Mouse (Mus musculus): ENCODE results near the gene Col11a2. TPM values are rescaled to one million over a fixed set of nuclear protein-coding genes. Genes with fewer than 3 reads are reported as not detected.

The Col11a2 gene
- polyA plus RNA-seq, 1 experiment from 2014 or later = 1.6 TPM

DNA sequence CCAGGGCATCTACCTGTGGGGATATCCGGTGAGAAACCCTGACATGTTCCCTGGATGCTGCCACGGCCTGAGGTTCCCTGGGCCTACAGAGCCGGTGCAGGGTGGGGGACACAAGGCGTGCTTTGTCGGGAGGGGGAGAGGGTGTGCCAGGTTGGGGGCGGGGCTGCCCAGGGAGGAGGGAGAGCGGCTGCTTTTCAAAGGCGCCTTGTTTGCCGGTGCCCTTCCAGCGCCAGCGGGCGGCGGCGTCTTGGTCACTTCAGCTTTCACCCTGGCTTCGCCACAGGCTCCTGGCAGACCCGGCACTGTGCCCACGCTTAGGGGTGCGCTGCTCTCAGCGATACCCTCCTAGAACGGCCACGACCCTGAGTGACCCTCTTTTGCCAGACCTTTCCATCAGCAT lies 797 bp upstream of the Col11a2 start:
- H3K4me2 ChIP-seq (ENCODE audit: low read length) = peak overlapping the region; percentile 51
- no peaks in the 10 kb centered on the region for H3K9me3 ChIP-seq (replicated peaks; ENCODE audit: low read length)
- TF ChIP-seq CTCF (IDR thresholded peaks at IDR 0.05; ENCODE audit: low read depth) = no peak
- H3K27me3 ChIP-seq (ENCODE audit: insufficient read depth, low read length) = 0 out of 2 replicates have a peak, but pooled peaks cover 4% of the 10 kb centered on the region
- 16% methylated on average over 17 of the region's 21 CpGs for WGBS
- H3K4me3 ChIP-seq (replicated peaks; ENCODE audit: low read depth, low read length) = 0 out of 2 replicates have a peak overlapping the region, but pooled peaks have one; percentile 1
- H3K9ac ChIP-seq (ENCODE audit: low read depth, low read length) = no peak overlapping the region
- peaks cover 14% of the 10 kb centered on the region for H3K4me1 ChIP-seq (replicated peaks; ENCODE audit: insufficient read depth, low read length)
- ATAC-seq (replicated peaks; ENCODE audit: low FRiP score, low read depth) = no peak
- DNase-seq (ENCODE audit: low spot score) = no peak
- H3K36me3 ChIP-seq (ENCODE audit: insufficient read depth, low read length) = peaks cover 32% of the 10 kb centered on the region
- no peak overlapping the region for H3K27ac ChIP-seq

DNA sequence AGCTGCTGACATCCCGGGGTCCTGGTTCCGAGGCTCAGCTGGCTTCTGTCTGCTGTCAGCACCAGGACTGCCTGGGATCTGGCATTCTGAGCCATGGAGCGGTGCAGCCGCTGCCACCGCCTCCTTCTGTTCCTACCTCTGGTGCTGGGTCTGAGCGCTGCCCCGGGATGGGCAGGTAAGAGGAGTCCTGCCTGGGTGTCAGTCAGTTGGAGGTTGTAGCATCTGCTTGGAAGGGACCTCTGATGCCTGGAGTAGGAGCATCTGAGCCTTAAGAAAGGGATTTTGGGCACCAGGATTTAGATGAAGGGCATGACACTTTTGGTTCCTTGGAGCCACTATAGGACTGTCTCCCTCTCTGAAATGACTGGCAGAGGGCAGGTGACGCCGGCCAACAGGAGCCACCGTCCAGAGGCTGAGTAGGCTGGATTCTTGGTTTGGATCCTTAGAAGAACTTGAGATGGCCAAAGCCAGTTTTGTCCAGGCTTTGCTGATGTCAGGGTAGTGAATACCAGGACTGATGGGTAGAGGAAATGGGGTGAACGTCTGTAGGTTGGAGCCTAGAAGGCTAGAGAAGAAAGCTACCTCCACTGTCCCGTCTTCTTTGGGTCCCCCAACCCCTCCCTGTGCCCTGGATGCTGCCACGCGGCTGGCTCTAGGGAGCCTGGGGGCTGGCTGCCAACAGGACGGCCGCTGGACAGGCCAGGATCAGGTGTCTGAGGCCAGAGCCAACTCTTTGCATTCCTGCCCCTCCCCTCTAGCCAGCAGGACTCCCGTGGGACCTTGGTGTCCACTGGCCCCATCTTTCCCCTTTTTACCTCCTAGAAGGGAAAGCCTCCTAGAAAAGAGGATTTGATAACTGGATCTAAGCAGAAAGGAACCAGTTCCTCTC lies 569 bp downstream of the Col11a2 start:
- H3K36me3 ChIP-seq (ENCODE audit: insufficient read depth, low read length) = peaks cover 26% of the 10 kb centered on the region
- H3K4me1 ChIP-seq (replicated peaks; ENCODE audit: insufficient read depth, low read length) = peaks cover 14% of the 10 kb centered on the region
- no peak overlapping the region for H3K27ac ChIP-seq
- WGBS = 16% methylated on average over 17 of the region's 17 CpGs
- 0 out of 2 replicates have a peak, but pooled peaks cover 4% of the 10 kb centered on the region for H3K27me3 ChIP-seq (ENCODE audit: insufficient read depth, low read length)
- no peak overlapping the region for H3K9ac ChIP-seq (ENCODE audit: low read depth, low read length)
- peak overlapping the region; percentile 51 for H3K4me2 ChIP-seq (ENCODE audit: low read length)
- TF ChIP-seq CTCF (IDR thresholded peaks at IDR 0.05; ENCODE audit: low read depth) = no peak
- H3K4me3 ChIP-seq (replicated peaks; ENCODE audit: low read depth, low read length) = no peak overlapping the region
- ATAC-seq (replicated peaks; ENCODE audit: low FRiP score, low read depth) (no peak), DNase-seq (ENCODE audit: low spot score) (no peak)
- H3K9me3 ChIP-seq (replicated peaks; ENCODE audit: low read length) = no peaks in the 10 kb centered on the region

DNA sequence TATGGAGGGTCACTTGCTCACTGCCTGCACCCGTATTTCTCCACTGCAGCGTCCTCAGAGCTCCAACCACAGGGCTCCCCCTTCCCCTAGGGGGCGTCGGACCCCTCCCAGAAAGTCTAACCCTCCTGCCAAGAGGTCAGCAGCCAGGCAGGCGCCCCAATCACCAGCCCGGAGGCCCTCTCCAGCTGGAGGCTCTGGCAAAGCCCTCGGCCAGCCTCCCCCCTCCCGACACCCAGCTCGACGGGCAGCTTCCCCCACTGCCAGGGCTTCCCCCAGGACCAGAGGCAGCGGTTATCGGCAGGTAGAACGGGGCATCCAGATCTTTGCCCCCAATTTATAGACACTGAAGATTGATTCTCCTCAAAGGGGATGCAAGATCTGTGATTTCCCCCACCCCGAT lies 6.7 kb downstream of the Col11a2 start:
- H3K4me3 ChIP-seq (replicated peaks; ENCODE audit: low read depth, low read length) = no peak overlapping the region
- no peaks in the 10 kb centered on the region for H3K36me3 ChIP-seq (ENCODE audit: insufficient read depth, low read length)
- H3K4me1 ChIP-seq (replicated peaks; ENCODE audit: insufficient read depth, low read length) = no peaks in the 10 kb centered on the region
- no peak for TF ChIP-seq CTCF (IDR thresholded peaks at IDR 0.05; ENCODE audit: low read depth)
- no peak overlapping the region for H3K27ac ChIP-seq
- WGBS = 80% methylated on average over 14 of the region's 14 CpGs
- H3K27me3 ChIP-seq (ENCODE audit: insufficient read depth, low read length) = 0 out of 2 replicates have a peak, but pooled peaks cover 4% of the 10 kb centered on the region
- ATAC-seq (replicated peaks; ENCODE audit: low FRiP score, low read depth) = no peak
- no peak overlapping the region for H3K4me2 ChIP-seq (ENCODE audit: low read length)
- H3K9me3 ChIP-seq (replicated peaks; ENCODE audit: low read length) = no peaks in the 10 kb centered on the region
- no peak for DNase-seq (ENCODE audit: low spot score)
- H3K9ac ChIP-seq (ENCODE audit: low read depth, low read length) = no peak overlapping the region

DNA sequence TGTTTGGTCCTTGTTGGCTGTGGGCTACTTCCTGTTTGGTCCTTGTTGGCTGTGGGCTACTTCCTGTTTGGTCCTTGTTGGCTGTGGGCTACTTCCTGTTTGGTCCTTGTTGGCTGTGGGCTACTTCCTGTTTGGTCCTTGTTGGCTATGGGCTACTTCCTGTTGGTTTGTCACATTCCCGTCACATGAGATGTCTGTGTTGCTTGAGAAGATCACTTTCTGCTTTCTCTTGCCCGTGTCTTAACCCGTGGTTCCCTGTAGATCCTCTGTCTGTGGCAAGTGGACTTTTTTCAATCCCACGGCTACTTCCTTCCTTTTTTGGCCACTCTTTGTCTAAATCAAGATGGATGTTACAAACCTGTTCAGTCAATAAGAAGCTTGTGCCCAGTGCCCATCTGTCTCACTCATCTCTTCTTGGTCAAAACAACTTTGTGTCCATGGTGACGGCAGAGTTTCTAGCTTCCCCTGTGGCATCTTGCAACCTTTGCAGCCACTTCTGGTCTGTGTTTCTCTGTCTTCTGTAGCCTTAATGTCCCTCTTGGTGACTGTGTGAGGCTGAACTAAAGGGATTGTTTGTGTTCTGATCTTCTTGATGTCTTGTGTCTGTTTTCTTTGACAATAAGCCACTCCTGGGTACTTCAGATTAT lies 8.3 kb downstream of the Col11a2 start:
- Histone ChIP-seq H3K9ac (ENCODE audit: low read depth, low read length) (no peak overlapping the region), H3K27me3 (ENCODE audit: insufficient read depth, low read length) (no peaks in the 10 kb centered on the region), H3K4me3 (replicated peaks; ENCODE audit: low read depth, low read length) (no peak overlapping the region), H3K9me3 (replicated peaks; ENCODE audit: low read length) (no peaks in the 10 kb centered on the region), H3K27ac (no peak overlapping the region), H3K4me1 (replicated peaks; ENCODE audit: insufficient read depth, low read length) (no peaks in the 10 kb centered on the region), H3K4me2 (ENCODE audit: low read length) (no peak overlapping the region), H3K36me3 (ENCODE audit: insufficient read depth, low read length) (no peaks in the 10 kb centered on the region)
- no peak for DNase-seq (ENCODE audit: low spot score)
- WGBS = 92% methylated on average over 5 of the region's 5 CpGs
- TF ChIP-seq CTCF (IDR thresholded peaks at IDR 0.05; ENCODE audit: low read depth) = no peak
- no peak for ATAC-seq (replicated peaks; ENCODE audit: low FRiP score, low read depth)

DNA sequence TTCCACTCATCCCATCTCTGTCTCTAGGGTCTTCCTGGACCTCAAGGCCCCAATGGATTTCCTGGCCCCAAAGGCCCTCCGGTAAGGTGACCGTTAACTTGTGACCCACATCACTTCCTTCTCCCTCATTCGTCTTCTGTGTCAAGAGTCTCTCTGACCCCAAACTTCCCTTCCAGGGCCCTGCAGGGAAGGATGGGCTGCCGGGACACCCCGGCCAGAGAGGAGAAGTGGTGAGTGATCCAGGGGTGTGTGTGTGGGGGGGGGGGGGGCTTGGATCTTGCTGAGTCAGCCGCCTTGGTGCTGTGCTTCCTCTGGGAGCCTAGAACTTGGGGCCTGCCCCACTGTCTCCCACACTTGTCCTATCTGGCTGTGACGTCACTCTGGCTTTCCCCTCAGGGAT lies 18.0 kb downstream of the Col11a2 start:
- DNase-seq (ENCODE audit: low spot score) = no peak
- Histone ChIP-seq H3K9me3 (replicated peaks; ENCODE audit: low read length) (no peaks in the 10 kb centered on the region), H3K36me3 (ENCODE audit: insufficient read depth, low read length) (no peaks in the 10 kb centered on the region), H3K27ac (no peak overlapping the region), H3K4me3 (replicated peaks; ENCODE audit: low read depth, low read length) (no peak overlapping the region), H3K27me3 (ENCODE audit: insufficient read depth, low read length) (no peaks in the 10 kb centered on the region), H3K4me1 (replicated peaks; ENCODE audit: insufficient read depth, low read length) (no peaks in the 10 kb centered on the region), H3K9ac (ENCODE audit: low read depth, low read length) (no peak overlapping the region), H3K4me2 (ENCODE audit: low read length) (no peak overlapping the region)
- no peak for TF ChIP-seq CTCF (IDR thresholded peaks at IDR 0.05; ENCODE audit: low read depth)
- WGBS = 42% methylated on average over 6 of the region's 7 CpGs
- ATAC-seq (replicated peaks; ENCODE audit: low FRiP score, low read depth) = no peak

DNA sequence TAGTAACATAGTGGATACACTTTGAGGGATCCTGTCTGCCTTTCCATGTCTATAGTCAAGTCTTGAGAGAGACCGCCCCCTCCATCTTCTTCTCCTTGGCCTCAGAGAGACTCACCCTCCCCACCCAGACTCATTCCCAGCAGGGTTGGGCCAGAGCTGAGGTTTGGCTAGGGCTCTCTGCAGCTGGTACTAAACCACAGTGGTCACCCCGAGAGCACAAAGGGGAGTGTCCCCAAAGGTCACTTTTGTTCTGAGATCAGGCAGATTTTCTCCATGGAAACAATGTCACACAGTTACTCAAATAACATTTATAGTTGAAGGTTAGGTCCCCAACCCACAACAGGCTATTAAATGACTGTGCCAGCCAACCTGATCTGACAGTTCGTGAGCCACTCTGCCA lies 29.6 kb downstream of the Col11a2 start:
- no peaks in the 10 kb centered on the region for H3K27me3 ChIP-seq (ENCODE audit: insufficient read depth, low read length)
- 44% methylated on average over 3 of the region's 3 CpGs for WGBS
- H3K9ac ChIP-seq (ENCODE audit: low read depth, low read length) = no peak overlapping the region
- ATAC-seq (replicated peaks; ENCODE audit: low FRiP score, low read depth) (no peak), DNase-seq (ENCODE audit: low spot score) (peak; percentile 35)
- no peaks in the 10 kb centered on the region for H3K9me3 ChIP-seq (replicated peaks; ENCODE audit: low read length)
- no peak overlapping the region for H3K4me3 ChIP-seq (replicated peaks; ENCODE audit: low read depth, low read length)
- no peak overlapping the region for H3K4me2 ChIP-seq (ENCODE audit: low read length)
- no peaks in the 10 kb centered on the region for H3K4me1 ChIP-seq (replicated peaks; ENCODE audit: insufficient read depth, low read length)
- H3K36me3 ChIP-seq (ENCODE audit: insufficient read depth, low read length) = no peaks in the 10 kb centered on the region
- H3K27ac ChIP-seq = no peak overlapping the region
- TF ChIP-seq CTCF (IDR thresholded peaks at IDR 0.05; ENCODE audit: low read depth) = no peak

All from kidney, postnatal 0 days (tissue).